Mouse (Mus musculus): Measurements from ENCODE around the gene Khdc1a. TPM values are rescaled to one million over a fixed set of nuclear protein-coding genes. Genes with fewer than 3 reads are reported as not detected.

The Khdc1a gene
- polyA plus RNA-seq, 1 experiment, result not detected

DNA sequence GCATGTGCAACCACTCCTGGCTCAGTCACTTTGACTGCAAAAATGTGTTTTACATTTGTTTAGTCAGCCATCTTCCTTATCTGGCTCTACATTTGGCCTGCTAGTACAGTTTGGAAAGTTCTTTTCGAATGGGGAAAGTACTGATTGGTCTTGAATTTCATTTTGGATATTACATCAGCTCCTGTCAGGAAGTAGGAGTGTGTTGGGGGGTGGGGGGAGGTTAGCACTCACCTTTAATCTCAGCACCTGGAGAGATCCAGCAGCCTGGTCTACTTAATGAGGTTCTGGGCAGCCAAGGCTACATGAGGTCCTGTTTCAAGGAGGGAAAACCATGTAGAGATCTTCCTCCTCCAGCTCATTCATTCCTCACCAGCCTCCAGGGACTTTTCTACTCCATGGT lies 33.8 kb downstream of the Khdc1a start, which contains the start of gene Khdc1b:
Gene Khdc1b (plus strand): TSS at position 301 of the 400 bp plus-strand sequence.
- no peak for DNase-seq (ENCODE audit: low read depth in 1 of 2, low spot score in 2 of 2)
- no peaks in the 10 kb centered on the region for H3K27me3 ChIP-seq (ENCODE audit: control insufficient read depth, insufficient read depth, low read length)
- H3K4me1 ChIP-seq (ENCODE audit: control insufficient read depth, insufficient read depth, insufficient read length), result no peaks in the 10 kb centered on the region
- no peak within 1 kb of the TSS for H3K4me3 ChIP-seq (ENCODE audit: extremely low read depth, insufficient read depth, insufficient read length)
- H3K36me3 ChIP-seq (ENCODE audit: control insufficient read depth, insufficient read depth, low read length), result no peaks in the 10 kb centered on the region
- TF ChIP-seq CTCF (IDR thresholded peaks at IDR 0.05; ENCODE audit: extremely low read depth, insufficient read depth, insufficient read length, insufficient replicate concordance) (no peak), POLR2A (IDR thresholded peaks at IDR 0.05; ENCODE audit: low read depth, low read length) (no peak)
- 82% methylated on average over 1 of the region's 1 CpGs for WGBS
- no peak within 1 kb of the TSS for H3K27ac ChIP-seq (ENCODE audit: insufficient read depth, low read length)

- Histone ChIP-seq H3K4me3 (ENCODE audit: extremely low read depth, insufficient read depth, insufficient read length) (no peak overlapping the region), H3K27ac (ENCODE audit: insufficient read depth, low read length) (no peak overlapping the region), H3K36me3 (ENCODE audit: control insufficient read depth, insufficient read depth, low read length) (no peaks in the 10 kb centered on the region), H3K27me3 (ENCODE audit: control insufficient read depth, insufficient read depth, low read length) (no peaks in the 10 kb centered on the region), H3K4me1 (ENCODE audit: control insufficient read depth, insufficient read depth, insufficient read length) (no peaks in the 10 kb centered on the region)
- no peak for TF ChIP-seq CTCF (IDR thresholded peaks at IDR 0.05; ENCODE audit: extremely low read depth, insufficient read depth, insufficient read length, insufficient replicate concordance)
- no peak for TF ChIP-seq POLR2A (IDR thresholded peaks at IDR 0.05; ENCODE audit: low read depth, low read length)
- no peak for DNase-seq (ENCODE audit: low read depth in 1 of 2, low spot score in 2 of 2)
- WGBS, result 88% methylated on average over 6 of the region's 6 CpGs
These were observed 41.8 kb downstream of the Khdc1a start for GRCm38 (mm10) chr1:21391138-21391671.

Other genes with a start within 250 kb of the Khdc1a start
- gene Tmem14a, start 131.1 kb upstream of the Khdc1a start, polyA plus RNA-seq (2012; rRNA removed), result 1.2 and 1.3 TPM in 2 replicates
- gene Gsta3, start 109.1 kb upstream of the Khdc1a start, polyA plus RNA-seq (2012; rRNA removed), result 1.4 and 1.8 TPM in 2 replicates
- not detected in 2 replicates for gene Khdc1c, start 18.7 kb downstream of the Khdc1a start, polyA plus RNA-seq (2012; rRNA removed)
- gene Khdc1b, start 33.9 kb downstream of the Khdc1a start, polyA plus RNA-seq (2012; rRNA removed), result 0.04 TPM in 2 replicates

Measured in spleen, adult 2 months (tissue).